Mouse (Mus musculus): ENCODE results near the gene Mrap. TPM values are rescaled to one million over a fixed set of nuclear protein-coding genes. Genes with fewer than 3 reads are reported as not detected.

Mrap gene
- total and polyA plus RNA-seq, 2 experiments from 2014 or later = 1.4 to 1.6 TPM

- H3K4me3 ChIP-seq (ENCODE audit: low read length) = no peak overlapping the region
- WGBS = 98% methylated on average over 4 of the region's 4 CpGs
- H3K4me1 ChIP-seq (ENCODE audit: insufficient read depth, low read length) = peaks cover 6% of the 10 kb centered on the region
- H3K4me2 ChIP-seq (ENCODE audit: low read depth, low read length) = no peak overlapping the region
- TF ChIP-seq CTCF (IDR thresholded peaks at IDR 0.05; ENCODE audit: low read depth) = no peak
- no peak overlapping the region for H3K9ac ChIP-seq (replicated peaks; ENCODE audit: low read length)
- ATAC-seq (no peak), DNase-seq (ENCODE audit: low spot score) (no peak)
- no peaks in the 10 kb centered on the region; the same call in 1 of the 2 replicates for H3K36me3 ChIP-seq (ENCODE audit: insufficient read depth, low read length)
- no peak overlapping the region for H3K27ac ChIP-seq
- H3K27me3 ChIP-seq (ENCODE audit: insufficient read depth, low read length) = no peaks in the 10 kb centered on the region
- no peaks in the 10 kb centered on the region for H3K9me3 ChIP-seq (ENCODE audit: low read length)
Observed at GRCm38 (mm10) chr16:90724051-90724450, 14.0 kb upstream of the Mrap start.

- no peak for TF ChIP-seq CTCF (IDR thresholded peaks at IDR 0.05; ENCODE audit: low read depth)
- H3K9me3 ChIP-seq (ENCODE audit: low read length) = 0 out of 2 replicates have a peak, but pooled peaks cover 3% of the 10 kb centered on the region
- DNase-seq (ENCODE audit: low spot score) (no peak), ATAC-seq (no peak; the same call in 1 of the 2 replicates)
- peak overlapping the region; percentile 95 for H3K4me2 ChIP-seq (ENCODE audit: low read depth, low read length)
- H3K36me3 ChIP-seq (ENCODE audit: insufficient read depth, low read length) = no peaks in the 10 kb centered on the region
- peak overlapping the region; percentile 86 for H3K4me3 ChIP-seq (ENCODE audit: low read length)
- H3K9ac ChIP-seq (replicated peaks; ENCODE audit: low read length) = peak overlapping the region; percentile 58
- H3K4me1 ChIP-seq (ENCODE audit: insufficient read depth, low read length) = peaks cover 6% of the 10 kb centered on the region
- no peaks in the 10 kb centered on the region for H3K27me3 ChIP-seq (ENCODE audit: insufficient read depth, low read length)
- 8% methylated on average over 38 of the region's 38 CpGs for WGBS
- no peak overlapping the region for H3K27ac ChIP-seq
Observed at GRCm38 (mm10) chr16:90726600-90727227, 11.3 kb upstream of the Mrap start.

GRCm38 (mm10) chr16:90727233-90728115 is 10.5 kb upstream of the Mrap start, which contains the start of gene Mis18a:
Gene Mis18a (minus strand): TSS chr16:90727404.
- Histone ChIP-seq H3K9ac (replicated peaks; ENCODE audit: low read length) (peak within 1 kb of the TSS; percentile 58), H3K4me3 (ENCODE audit: low read length) (peak within 1 kb of the TSS; percentile 86), H3K4me1 (ENCODE audit: insufficient read depth, low read length) (peaks cover 6% of the 10 kb centered on the region), H3K27me3 (ENCODE audit: insufficient read depth, low read length) (no peaks in the 10 kb centered on the region), H3K36me3 (ENCODE audit: insufficient read depth, low read length) (no peaks in the 10 kb centered on the region), H3K9me3 (ENCODE audit: low read length) (0 out of 2 replicates have a peak, but pooled peaks cover 3% of the 10 kb centered on the region), H3K4me2 (ENCODE audit: low read depth, low read length) (peak within 1 kb of the TSS; percentile 95), H3K27ac (peak within 1 kb of the TSS; percentile 76; the same call in 1 of the 2 replicates)
- ATAC-seq (peak; percentile 97), DNase-seq (ENCODE audit: low spot score) (peak; percentile 98)
- peak; percentile 34 for TF ChIP-seq CTCF (IDR thresholded peaks at IDR 0.05; ENCODE audit: low read depth)
- WGBS = 2% methylated on average over 53 of the region's 53 CpGs

- DNase-seq (ENCODE audit: low spot score) (no peak), ATAC-seq (no peak)
Observed at GRCm38 (mm10) chr16:90735611-90736010, 2.4 kb upstream of the Mrap start.

GRCm38 (mm10) chr16:90736672-90737270 is 1.2 kb upstream of the Mrap start:
- H3K9ac ChIP-seq (replicated peaks; ENCODE audit: low read length) = no peak overlapping the region
- H3K27me3 ChIP-seq (ENCODE audit: insufficient read depth, low read length) = no peaks in the 10 kb centered on the region
- TF ChIP-seq CTCF (IDR thresholded peaks at IDR 0.05; ENCODE audit: low read depth) = no peak
- WGBS = 69% methylated on average over 10 of the region's 10 CpGs
- no peaks in the 10 kb centered on the region for H3K4me1 ChIP-seq (ENCODE audit: insufficient read depth, low read length)
- H3K4me2 ChIP-seq (ENCODE audit: low read depth, low read length) = no peak overlapping the region
- H3K9me3 ChIP-seq (ENCODE audit: low read length) = no peaks in the 10 kb centered on the region
- H3K27ac ChIP-seq = no peak overlapping the region
- no peak overlapping the region for H3K4me3 ChIP-seq (ENCODE audit: low read length)
- ATAC-seq (no peak), DNase-seq (ENCODE audit: low spot score) (no peak)
- H3K36me3 ChIP-seq (ENCODE audit: insufficient read depth, low read length) = no peaks in the 10 kb centered on the region

More at GRCm38 (mm10) chr16:90735611-90736010, 2.4 kb upstream of the Mrap start:
- Histone ChIP-seq H3K36me3 (ENCODE audit: insufficient read depth, low read length) (no peaks in the 10 kb centered on the region), H3K4me1 (ENCODE audit: insufficient read depth, low read length) (no peaks in the 10 kb centered on the region), H3K4me3 (ENCODE audit: low read length) (no peak overlapping the region), H3K27ac (no peak overlapping the region), H3K4me2 (ENCODE audit: low read depth, low read length) (no peak overlapping the region), H3K27me3 (ENCODE audit: insufficient read depth, low read length) (no peaks in the 10 kb centered on the region), H3K9me3 (ENCODE audit: low read length) (0 out of 2 replicates have a peak, but pooled peaks cover 3% of the 10 kb centered on the region), H3K9ac (replicated peaks; ENCODE audit: low read length) (no peak overlapping the region)
- WGBS = 75% methylated on average over 4 of the region's 4 CpGs
- no peak for TF ChIP-seq CTCF (IDR thresholded peaks at IDR 0.05; ENCODE audit: low read depth)

GRCm38 (mm10) chr16:90747143-90747542 is 9.1 kb downstream of the Mrap start:
- ATAC-seq = no peak
- Histone ChIP-seq H3K36me3 (ENCODE audit: insufficient read depth, low read length) (peaks cover 5% of the 10 kb centered on the region; the same call in 1 of the 2 replicates), H3K27ac (no peak overlapping the region), H3K4me3 (ENCODE audit: low read length) (no peak overlapping the region), H3K27me3 (ENCODE audit: insufficient read depth, low read length) (no peaks in the 10 kb centered on the region), H3K9me3 (ENCODE audit: low read length) (no peaks in the 10 kb centered on the region), H3K4me1 (ENCODE audit: insufficient read depth, low read length) (no peaks in the 10 kb centered on the region), H3K4me2 (ENCODE audit: low read depth, low read length) (no peak overlapping the region), H3K9ac (replicated peaks; ENCODE audit: low read length) (no peak overlapping the region)
- no peak for DNase-seq (ENCODE audit: low spot score)
- 78% methylated on average over 6 of the region's 6 CpGs for WGBS
- TF ChIP-seq CTCF (IDR thresholded peaks at IDR 0.05; ENCODE audit: low read depth) = no peak
